Mouse (Mus musculus) heart, adult 9 months (tissue): ENCODE results near the gene Hp1bp3.

Source experiments
- DNase-seq, 2 experiments: peaks; one replicate each; pipeline ENCODE4 v3.0.0; 2022; ENCODE audit warnings: low spot score in 2 of 2

Hp1bp3 gene

GRCm38 (mm10) chr4:138222396-138222795 is 6.3 kb downstream of the Hp1bp3 start:
- no peak for DNase-seq

GRCm38 (mm10) chr4:138223623-138224022 is 7.5 kb downstream of the Hp1bp3 start:
- no peak for DNase-seq

GRCm38 (mm10) chr4:138246756-138247665 is 30.9 kb downstream of the Hp1bp3 start:
- no peak for DNase-seq

GRCm38 (mm10) chr4:138250088-138250960 is 34.2 kb downstream of the Hp1bp3 start, which contains the start of the genes Sh2d5 and Kif17:
TSS of gene Sh2d5 (plus strand) at chr4:138250403.
TSS of gene Kif17 (plus strand) at chr4:138250435.
- DNase-seq: peak; percentile 44 to 49

GRCm38 (mm10) chr4:138251819-138252218 is 35.7 kb downstream of the Hp1bp3 start:
- DNase-seq: no peak

GRCm38 (mm10) chr4:138252231-138252630 is 36.1 kb downstream of the Hp1bp3 start:
- DNase-seq: no peak

- no peak for DNase-seq
Measured at GRCm38 (mm10) chr4:138257116-138257687, 41.1 kb downstream of the Hp1bp3 start.

GRCm38 (mm10) chr4:138258663-138259062 is 42.6 kb downstream of the Hp1bp3 start:
- no peak for DNase-seq

GRCm38 (mm10) chr4:138259482-138259881 is 43.4 kb downstream of the Hp1bp3 start:
- no peak for DNase-seq

GRCm38 (mm10) chr4:138261843-138262681 is 46.0 kb downstream of the Hp1bp3 start:
- peak; percentile 80 to 82 for DNase-seq

GRCm38 (mm10) chr4:138267869-138268268 is 51.8 kb downstream of the Hp1bp3 start:
- no peak for DNase-seq

GRCm38 (mm10) chr4:138272011-138272997 is 56.2 kb downstream of the Hp1bp3 start:
- DNase-seq: peak; percentile 18 to 25

- DNase-seq: no peak
Measured at GRCm38 (mm10) chr4:138278346-138278745, 62.2 kb downstream of the Hp1bp3 start.

- DNase-seq: peak; percentile 44 to 52
Measured at GRCm38 (mm10) chr4:138282834-138283233, 66.7 kb downstream of the Hp1bp3 start.

GRCm38 (mm10) chr4:138286411-138286810 is 70.3 kb downstream of the Hp1bp3 start:
- no peak for DNase-seq

GRCm38 (mm10) chr4:138288691-138289090 is 72.6 kb downstream of the Hp1bp3 start:
- no peak for DNase-seq

GRCm38 (mm10) chr4:138292028-138292427 is 75.9 kb downstream of the Hp1bp3 start:
- DNase-seq: no peak

GRCm38 (mm10) chr4:138293261-138293948 is 77.3 kb downstream of the Hp1bp3 start:
- DNase-seq: no peak

- no peak for DNase-seq
Measured at GRCm38 (mm10) chr4:138293949-138294550, 78.0 kb downstream of the Hp1bp3 start.
